Mouse (Mus musculus) right cerebral cortex, postnatal 10 days (tissue): ENCODE measurements at regions not wholly inside any gene's neighbourhood (a gene's known extent, or its start where the extent isn't known, plus 50 kb on each side); places are given as distances from the start of the nearest gene placed in this dataset.
A peak's percentile ranks its signal among the peaks of the same experiment; 100 is the strongest.

Experiments
- DNase-seq, 2 experiments: peaks; one replicate each; pipeline ENCODE4 v3.0.0; 2021; ENCODE audit warnings: low spot score in 2 of 2

DNA sequence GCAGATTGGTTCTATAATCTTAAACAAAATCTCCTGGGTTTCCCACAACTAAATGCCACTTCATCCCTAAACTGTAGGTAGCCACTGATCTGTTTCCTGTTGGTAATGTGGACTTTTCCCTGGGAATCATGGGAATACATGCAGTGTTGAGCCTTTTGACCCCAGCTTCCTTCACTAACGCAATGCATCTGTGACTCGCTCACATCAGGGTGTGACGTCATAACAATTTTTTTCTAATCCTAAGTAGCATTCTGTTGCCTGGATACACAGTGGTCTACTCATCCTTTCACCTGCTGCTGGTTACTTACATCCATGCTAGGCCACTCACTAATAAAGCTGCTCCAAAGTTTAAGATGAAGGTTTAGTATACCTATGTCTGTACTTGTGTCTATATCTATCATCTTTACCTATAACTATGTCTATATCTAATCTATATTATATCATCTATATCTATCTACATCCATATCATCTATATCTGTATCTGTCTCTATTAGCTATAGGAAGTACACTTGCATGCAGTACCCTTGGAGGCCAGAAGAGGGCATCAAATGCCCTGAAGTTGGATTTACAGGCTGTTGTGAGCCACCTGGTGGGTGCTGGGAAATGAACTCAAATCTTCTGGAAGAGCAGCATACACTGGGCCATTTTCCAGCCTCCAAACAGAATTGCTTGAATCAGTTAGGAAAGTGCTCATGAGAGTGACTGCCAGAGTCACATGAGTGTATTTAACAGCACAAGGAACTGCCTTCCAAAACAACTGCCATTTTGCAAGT is 157.5 kb upstream of the Rpl34 start:
- no peak for DNase-seq

GRCm38 (mm10) chr3:130885974-130886373 is 155.8 kb upstream of the Rpl34 start:
- no peak for DNase-seq

GRCm38 (mm10) chr3:130884393-130884792 is 154.2 kb upstream of the Rpl34 start:
- no peak for DNase-seq

- DNase-seq, result no peak
Measured at GRCm38 (mm10) chr3:130883928-130884327, 153.7 kb upstream of the Rpl34 start.

DNA sequence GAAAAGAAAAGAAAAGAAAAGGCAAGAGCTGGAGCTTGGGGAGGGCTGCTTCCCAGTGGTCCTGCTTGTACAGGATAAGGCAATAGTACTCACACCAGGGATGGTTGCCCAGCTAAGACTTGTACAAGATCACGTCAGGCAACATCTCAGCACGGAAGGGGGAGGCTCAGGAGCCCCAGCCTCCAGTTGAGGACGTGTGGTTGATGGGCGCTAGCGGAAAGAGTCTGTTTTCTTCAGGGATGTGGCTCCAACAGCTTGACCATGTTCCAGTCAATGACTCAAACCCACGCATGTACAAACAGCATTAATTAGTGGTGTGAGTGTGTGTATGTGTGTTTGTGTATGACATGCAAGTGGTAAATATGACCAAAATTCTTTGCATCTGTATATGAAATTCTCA is 153.1 kb upstream of the Rpl34 start:
- DNase-seq, result no peak

GRCm38 (mm10) chr3:130880482-130880881 is 150.3 kb upstream of the Rpl34 start:
- DNase-seq, result no peak

DNA sequence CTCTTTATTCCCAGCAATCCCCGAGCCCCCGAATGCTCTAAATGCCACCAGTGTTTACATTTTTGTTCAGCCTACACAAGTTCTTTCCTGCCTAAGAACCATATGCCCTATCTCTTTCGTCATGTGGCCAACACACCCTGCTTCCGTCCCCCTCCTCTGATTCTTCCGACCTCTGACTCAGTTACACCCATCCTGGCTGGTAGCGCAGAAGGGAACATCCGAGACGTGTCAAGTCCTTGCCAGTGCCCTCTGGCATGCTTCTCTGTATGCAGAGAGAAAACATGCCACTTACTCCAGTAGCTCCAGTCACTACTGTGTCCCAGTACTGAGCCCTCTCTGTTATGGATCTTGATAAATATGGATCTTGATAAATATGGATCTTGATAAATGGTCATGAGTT is 149.3 kb upstream of the Rpl34 start:
- DNase-seq, result no peak

DNA sequence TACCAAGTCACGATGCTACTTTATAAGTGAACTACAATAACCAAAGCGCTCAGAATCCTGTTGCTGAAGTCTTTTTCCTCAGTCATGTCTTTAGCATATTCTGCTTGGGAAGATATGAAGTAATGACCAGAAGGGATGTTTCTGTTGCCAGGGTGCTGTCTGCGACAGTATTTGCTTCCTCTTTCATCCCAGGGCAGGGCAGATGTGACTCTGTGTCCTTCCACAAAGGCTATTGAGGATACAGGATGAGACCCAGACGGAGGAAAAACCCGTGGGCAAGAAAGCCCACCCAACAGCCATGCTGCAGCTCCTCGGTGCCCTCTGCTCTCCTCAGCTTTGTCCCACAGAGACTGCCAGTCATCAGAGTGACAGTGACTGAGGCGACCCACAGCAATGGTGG is 148.6 kb upstream of the Rpl34 start:
- DNase-seq, result no peak

- no peak for DNase-seq
Measured at GRCm38 (mm10) chr3:130877981-130878380, 147.8 kb upstream of the Rpl34 start.

- DNase-seq, result no peak
Measured at GRCm38 (mm10) chr3:130873745-130874144, 143.5 kb upstream of the Rpl34 start.

GRCm38 (mm10) chr3:130866952-130867632 is 136.9 kb upstream of the Rpl34 start:
- no peak for DNase-seq

DNA sequence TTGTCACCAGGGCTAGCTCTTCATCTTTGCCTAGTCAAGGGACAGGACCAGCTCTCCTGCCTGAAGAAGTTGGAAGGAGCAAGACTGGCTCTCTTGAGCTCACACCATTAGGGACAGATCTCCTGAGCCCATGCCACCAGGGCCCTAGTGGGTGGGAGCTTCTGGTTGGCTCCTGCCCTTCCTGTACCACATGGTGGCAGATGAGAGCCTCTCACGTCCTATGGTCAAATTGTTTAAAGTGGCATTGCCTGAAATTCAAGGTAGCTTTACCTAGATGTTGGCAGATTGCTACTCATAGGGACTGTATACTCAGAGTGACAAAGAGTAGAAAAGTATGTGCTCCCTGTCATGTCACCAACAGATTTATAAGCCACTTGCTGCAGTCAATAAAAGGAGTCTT is 134.6 kb upstream of the Rpl34 start:
- DNase-seq, result no peak

GRCm38 (mm10) chr3:130863376-130863775 is 133.2 kb upstream of the Rpl34 start:
- no peak for DNase-seq

GRCm38 (mm10) chr3:130860315-130860714 is 130.1 kb upstream of the Rpl34 start:
- DNase-seq, result no peak

DNA sequence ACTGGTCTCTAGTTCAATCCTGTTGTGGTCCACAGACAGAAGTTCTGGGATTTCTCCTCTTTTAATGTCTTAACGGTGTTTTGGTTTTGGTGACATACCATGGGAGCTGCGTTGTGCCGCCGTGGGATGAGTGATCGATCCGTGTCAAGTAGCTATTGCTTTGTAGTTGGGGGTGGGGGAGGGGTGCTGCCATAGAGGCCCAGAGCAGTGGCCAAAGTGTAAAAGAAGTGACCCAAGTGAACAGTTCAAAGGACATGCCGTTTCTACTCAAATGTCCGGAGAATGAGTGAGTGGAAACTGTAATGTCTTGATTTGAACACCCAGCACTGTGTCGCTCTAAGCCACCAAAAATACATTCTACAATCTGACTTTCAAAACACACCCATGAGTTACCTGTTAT is 123.7 kb upstream of the Rpl34 start:
- DNase-seq, result no peak

DNA sequence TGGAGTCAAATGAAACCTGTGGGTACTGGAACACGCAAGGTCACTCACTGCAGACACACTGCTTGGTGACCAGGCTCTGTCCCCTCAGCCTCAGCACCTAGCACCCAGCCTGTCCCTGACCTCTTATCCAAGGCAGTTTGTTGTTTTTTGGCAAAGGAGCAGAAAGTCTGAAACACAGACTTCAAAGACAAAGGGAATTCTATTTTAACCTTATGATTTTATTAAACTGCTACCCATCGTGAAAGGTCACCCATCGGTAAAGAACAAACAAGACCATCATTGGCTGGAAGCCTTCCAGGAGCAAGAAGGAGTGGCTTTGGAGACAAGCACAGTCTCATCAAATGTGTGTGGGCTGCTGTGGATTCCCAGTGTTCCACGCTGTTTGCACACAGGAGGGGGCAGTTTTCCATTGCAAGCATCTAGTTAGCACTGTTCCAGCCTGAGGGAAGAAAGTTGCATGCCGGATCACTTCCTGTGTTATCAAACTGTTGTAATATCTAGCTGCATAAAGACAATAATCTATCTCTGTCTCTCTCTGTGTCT is 120.6 kb upstream of the Rpl34 start:
- no peak for DNase-seq

GRCm38 (mm10) chr3:130841755-130842154 is 111.6 kb upstream of the Rpl34 start:
- DNase-seq, result no peak

DNA sequence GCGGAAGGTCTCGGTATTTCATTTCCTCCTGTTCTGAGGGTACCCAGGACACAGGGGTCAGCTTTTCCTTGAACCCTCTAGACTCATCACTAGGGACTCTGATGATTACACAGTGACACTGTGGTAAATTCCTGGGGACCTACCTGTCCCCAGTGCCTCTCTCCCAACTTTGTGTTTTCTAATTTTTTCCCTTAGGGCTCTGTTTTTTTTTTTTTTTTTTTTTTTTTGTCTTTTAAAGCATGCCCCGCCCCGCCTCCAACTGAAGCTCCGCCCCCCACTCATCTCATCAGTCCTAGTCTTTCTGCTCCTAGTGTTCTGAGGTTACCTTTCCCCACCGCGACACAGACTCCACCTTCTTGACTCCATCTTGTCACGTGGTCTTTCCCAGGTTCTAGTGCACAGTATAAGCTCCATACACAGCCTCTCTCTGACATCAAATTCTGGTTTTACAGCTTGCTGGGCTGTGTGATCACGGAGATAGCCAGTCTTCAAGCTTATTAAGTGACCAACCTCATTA is 109.8 kb upstream of the Rpl34 start:
- no peak for DNase-seq

DNA sequence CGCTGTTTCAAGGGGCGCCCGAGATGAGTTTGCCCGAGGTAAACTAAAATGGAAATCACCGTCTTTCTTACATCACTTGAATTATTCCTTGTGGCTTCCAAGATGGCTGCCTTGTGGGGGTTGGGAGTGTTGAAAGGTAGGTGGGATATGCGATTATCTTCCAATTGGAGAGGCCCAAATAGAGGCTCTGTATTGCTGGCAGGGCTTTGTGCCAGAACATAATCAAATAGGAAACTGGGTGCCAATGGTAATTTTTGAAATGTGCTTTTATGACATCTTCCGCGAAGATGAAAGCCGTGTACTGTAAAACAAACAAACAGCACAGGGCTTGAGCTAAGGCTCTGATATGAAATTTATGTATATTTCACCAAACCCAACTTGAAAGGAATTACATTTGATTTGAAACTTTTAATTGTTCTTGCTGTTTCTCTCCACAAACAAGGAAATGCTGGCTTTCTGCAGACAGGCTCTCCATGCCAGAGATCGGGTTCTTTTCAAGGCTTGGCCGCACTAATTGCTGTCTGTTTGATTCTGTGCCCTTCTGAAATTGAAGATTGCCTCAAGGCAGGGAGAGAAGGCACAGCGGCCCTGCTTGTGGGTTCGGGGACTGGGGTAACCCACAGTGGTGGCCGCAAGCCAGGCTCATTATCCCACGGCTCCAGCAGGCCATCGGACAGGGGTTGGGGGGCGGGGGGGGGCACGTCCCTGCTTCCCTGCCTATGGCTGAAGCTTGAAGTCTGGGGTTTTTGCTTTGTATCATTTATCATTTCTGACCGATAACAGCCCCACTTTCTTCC is 108.6 kb upstream of the Rpl34 start:
- DNase-seq, result peak; percentile 38 to 39

DNA sequence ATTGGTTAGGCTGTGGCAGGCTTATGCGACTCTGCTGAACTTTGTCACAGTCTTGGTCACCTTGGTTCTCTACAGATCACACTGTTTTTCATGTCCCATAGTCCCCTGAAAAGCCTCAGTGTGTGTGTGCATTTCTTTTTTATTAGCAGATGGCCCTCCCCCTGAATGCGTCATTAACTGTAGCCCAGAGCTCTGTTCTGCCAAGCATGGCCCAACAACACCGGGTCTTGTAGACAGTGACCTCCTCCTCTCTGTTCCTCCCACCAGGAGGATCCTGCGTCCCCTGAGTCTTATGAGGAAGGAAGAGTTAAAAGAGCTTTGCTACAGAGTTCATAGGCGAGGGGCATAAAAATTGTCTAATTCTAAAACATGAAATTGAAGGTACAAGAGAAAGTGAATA is 103.5 kb upstream of the Rpl34 start:
- no peak for DNase-seq

DNA sequence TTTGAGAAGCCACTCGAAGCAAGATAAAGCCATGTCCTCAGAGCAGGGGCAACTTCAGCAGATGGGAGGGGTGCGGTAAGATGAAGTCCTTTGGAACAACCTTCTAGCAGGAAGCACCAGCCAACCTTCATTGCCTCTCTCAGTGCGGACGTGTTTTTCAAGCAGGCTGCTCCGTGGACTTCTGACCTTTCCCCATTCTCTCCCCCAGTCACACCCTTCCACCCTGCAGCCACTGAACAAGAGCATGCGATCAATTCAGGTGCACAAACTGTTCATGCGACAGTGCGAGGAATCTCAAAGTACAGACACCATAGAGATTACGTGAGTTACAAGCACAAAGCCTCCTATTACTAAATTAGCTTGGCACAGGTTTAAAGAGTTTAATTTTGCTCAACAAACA is 102.9 kb upstream of the Rpl34 start:
- no peak for DNase-seq

GRCm38 (mm10) chr3:130831788-130832187 is 101.6 kb upstream of the Rpl34 start:
- DNase-seq, result no peak
